Mouse (Mus musculus) B cell, adult 67 days (primary cell): ENCODE measurements around the gene Daam2. TPM values are rescaled to one million over a fixed set of nuclear protein-coding genes. Genes with fewer than 3 reads are reported as not detected.

Source experiments
- total RNA-seq, 2 experiments: library from RNA; stranded (reverse); gene quantifications; 4 replicates each; pipeline ENCODE4 v1.2.4; 2023

The Daam2 gene
- not detected for total RNA-seq

GRCm38 (mm10) chr17:49563830-49564470 is at the start of gene Daam2:
Gene Daam2, minus strand, starts transcription at chr17:49564343.

GRCm38 (mm10) chr17:49428239-49428688 is 135.9 kb downstream of the Daam2 start, which contains the start of gene Mocs1:
Gene Mocs1, plus strand, starts transcription at chr17:49428362.

Other genes starting within 250 kb of the Daam2 start
- 10 to 100 TPM; 26.5 to 30.1 TPM for gene Mocs1, start 136.0 kb downstream of the Daam2 start, total RNA-seq
- not detected for gene Kif6, start 50.8 kb upstream of the Daam2 start, total RNA-seq